Mouse (Mus musculus): Measurements from ENCODE around the gene Phactr4.
A peak's percentile ranks its signal among the peaks of the same experiment; 100 is the strongest.

Gene Phactr4

GRCm38 (mm10) chr4:132329835-132330354 lies 92.4 kb downstream of the Phactr4 start:
- DNase-seq, result no peak

- DNase-seq, result peak; percentile 85
Measured at GRCm38 (mm10) chr4:132329115-132329834, 93.0 kb downstream of the Phactr4 start, which contains the start of gene Trnau1ap. TSS of gene Trnau1ap (minus strand) at chr4:132329538.

- no peak for DNase-seq
Measured at GRCm38 (mm10) chr4:132328391-132328982, 93.8 kb downstream of the Phactr4 start.

- DNase-seq, result no peak
Measured at GRCm38 (mm10) chr4:132326481-132326880, 95.8 kb downstream of the Phactr4 start.

- no peak for DNase-seq
Measured at GRCm38 (mm10) chr4:132315711-132316110, 106.6 kb downstream of the Phactr4 start.

- DNase-seq, result no peak
Measured at GRCm38 (mm10) chr4:132312627-132313026, 109.7 kb downstream of the Phactr4 start.

- DNase-seq, result no peak
Measured at GRCm38 (mm10) chr4:132311801-132312200, 110.5 kb downstream of the Phactr4 start.

GRCm38 (mm10) chr4:132311209-132311608 lies 111.1 kb downstream of the Phactr4 start:
- DNase-seq, result no peak

GRCm38 (mm10) chr4:132309849-132310472 lies 112.3 kb downstream of the Phactr4 start:
- DNase-seq, result peak; percentile 54

GRCm38 (mm10) chr4:132309140-132309848 lies 113.0 kb downstream of the Phactr4 start:
- no peak for DNase-seq

GRCm38 (mm10) chr4:132308437-132309139 lies 113.7 kb downstream of the Phactr4 start:
- peak; percentile 90 for DNase-seq

GRCm38 (mm10) chr4:132306004-132306403 lies 116.3 kb downstream of the Phactr4 start:
- no peak for DNase-seq

Measured in cerebellum, adult 11-12 months (tissue).